Mouse (Mus musculus) midbrain, embryonic 16.5 days (tissue): Measurements from ENCODE around the gene Slc5a6. TPM values are rescaled to one million over a fixed set of nuclear protein-coding genes. Genes with fewer than 3 reads are reported as not detected.
"Not testable (repeated sequence)": the region's sequence is repeated elsewhere in the genome, so short reads cannot be mapped to it uniquely, and the experiment has no call there.

ENCODE experiments used
- ATAC-seq: fragments of 200-750 bp; cut with Nextera tagmentation; 2 replicates; pipeline ENCODE4 v1.8.0; 2017; ENCODE audit warnings: moderate TSS enrichment
- H3K27ac ChIP-seq: fragments of 300-500 bp; sonication (generic); 2 replicates; pipeline ENCODE4 v1.5.1; 2014; ENCODE audit warnings: mild to moderate bottlenecking, low read length, mixed read lengths
- H3K27me3 ChIP-seq: fragments of 300-500 bp; sonication (generic); 2 replicates; pipeline ENCODE4 v1.6.1; 2014; ENCODE audit warnings: low read depth, low read length, mixed read lengths; ENCODE audit not compliant: control insufficient read depth, insufficient read depth
- H3K36me3 ChIP-seq: fragments of 300-500 bp; sonication (generic); 2 replicates; pipeline ENCODE4 v1.6.1; 2014; ENCODE audit warnings: mild to moderate bottlenecking, low read length, moderate library complexity, mixed read lengths; ENCODE audit not compliant: control insufficient read depth, insufficient read depth
- H3K4me1 ChIP-seq: fragments of 300-500 bp; sonication (generic); 2 replicates; pipeline ENCODE4 v1.6.1; 2014; ENCODE audit warnings: mild to moderate bottlenecking, low read length, mixed read lengths; ENCODE audit not compliant: control insufficient read depth, insufficient read depth
- H3K4me2 ChIP-seq: fragments of 300-500 bp; sonication (generic); 2 replicates; pipeline ENCODE4 v1.6.1; 2014; ENCODE audit warnings: mild to moderate bottlenecking, low read length, mixed read lengths
- H3K4me3 ChIP-seq: fragments of 300-500 bp; sonication (generic); 2 replicates; pipeline ENCODE4 v1.5.1; 2014; ENCODE audit warnings: low read depth, mild to moderate bottlenecking, low read length, moderate library complexity, mixed read lengths
- H3K9ac ChIP-seq: fragments of 300-500 bp; sonication (generic); 2 replicates; pipeline ENCODE4 v1.6.1; 2014; ENCODE audit warnings: low read depth, low read length, mixed read lengths
- H3K9me3 ChIP-seq: fragments of 300-500 bp; sonication (generic); replicated peaks from 2 replicates; pipeline ENCODE4 v1.6.1; 2014; ENCODE audit warnings: mild to moderate bottlenecking, low read length, mixed read lengths; ENCODE audit not compliant: control insufficient read depth, poor library complexity, severe bottlenecking
- whole genome bisulfite sequencing: fragments of 180-500 bp; shearing (Covaris S2); extraction: QIAGEN DNeasy Blood & Tissue Kit; methylation state at CpG from one replicate; pipeline ENCODE4 v1.1.7; 2014; 5-methylcytosine and 5-hydroxymethylcytosine counted together
- polyA plus RNA-seq: library from polyadenylated mRNA; unstranded; fragments of >200 nt; fragmentation: Nextera tagmentation; extraction: Ambion mirVana; gene quantifications from 2 replicates; pipeline ENCODE4 v1.2.1, GENCODE M21; 2015

The Slc5a6 gene
- polyA plus RNA-seq, 1 experiment from 2014 or later, result 29.4 TPM

DNA sequence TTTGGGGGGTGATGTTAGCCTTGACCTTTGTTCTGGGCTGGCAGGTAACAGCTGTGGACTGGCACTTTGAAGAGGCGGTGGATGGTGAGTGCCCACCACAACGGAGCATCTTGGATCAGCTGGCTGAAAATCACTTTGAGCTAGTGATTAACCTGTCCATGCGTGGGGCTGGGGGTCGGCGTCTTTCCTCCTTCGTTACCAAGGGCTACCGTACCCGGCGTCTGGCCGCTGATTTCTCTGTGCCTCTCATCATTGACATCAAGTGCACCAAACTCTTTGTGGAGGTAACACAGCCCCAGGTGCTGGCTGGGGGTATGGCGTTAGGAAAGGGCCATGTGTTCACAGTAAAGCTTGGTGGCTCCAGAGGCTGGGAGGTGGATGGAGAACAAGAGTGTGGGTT is 23.1 kb upstream of the Slc5a6 start:
- H3K4me1 ChIP-seq, result no peaks in the 10 kb centered on the region
- no peaks in the 10 kb centered on the region for H3K9me3 ChIP-seq
- H3K27me3 ChIP-seq, result no peaks in the 10 kb centered on the region
- peaks cover 64% of the 10 kb centered on the region for H3K36me3 ChIP-seq
- no peak for ATAC-seq
- H3K4me2 ChIP-seq, result no peak overlapping the region
- no peak overlapping the region for H3K27ac ChIP-seq
- no peak overlapping the region for H3K9ac ChIP-seq
- 94% methylated on average over 11 of the region's 11 CpGs for WGBS
- H3K4me3 ChIP-seq, result no peak overlapping the region

DNA sequence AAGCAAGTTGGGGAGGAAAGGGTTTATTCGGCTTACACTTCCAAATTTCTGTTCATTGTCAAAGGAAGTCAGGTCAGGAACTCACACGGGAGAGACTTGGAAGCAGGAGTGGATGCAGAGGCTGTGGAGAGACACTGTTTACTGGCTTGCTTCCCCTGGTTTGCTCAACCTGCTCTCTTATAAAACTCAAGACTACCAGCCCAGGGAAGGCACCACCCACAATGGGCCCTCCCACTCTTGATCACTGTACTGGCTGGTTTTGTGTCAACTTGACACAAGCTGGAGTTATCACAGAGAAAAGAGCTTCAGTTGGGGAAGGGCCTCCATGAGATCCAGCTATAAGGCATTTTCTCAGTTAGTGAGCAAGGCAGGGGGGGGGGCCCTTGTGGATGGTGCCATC is 22.3 kb upstream of the Slc5a6 start:
- peaks cover 64% of the 10 kb centered on the region for H3K36me3 ChIP-seq
- H3K9me3 ChIP-seq, result no peaks in the 10 kb centered on the region
- no peaks in the 10 kb centered on the region for H3K27me3 ChIP-seq
- no peak overlapping the region for H3K4me3 ChIP-seq
- no peak overlapping the region for H3K4me2 ChIP-seq
- 96% methylated on average over 2 of the region's 2 CpGs for WGBS
- ATAC-seq, result no peak
- no peak overlapping the region for H3K27ac ChIP-seq
- no peak overlapping the region for H3K9ac ChIP-seq
- no peaks in the 10 kb centered on the region for H3K4me1 ChIP-seq

GRCm38 (mm10) chr5:31069810-31070209 is 21.1 kb upstream of the Slc5a6 start:
- 97% methylated on average over 3 of the region's 3 CpGs for WGBS
- peaks cover 54% of the 10 kb centered on the region for H3K36me3 ChIP-seq

DNA sequence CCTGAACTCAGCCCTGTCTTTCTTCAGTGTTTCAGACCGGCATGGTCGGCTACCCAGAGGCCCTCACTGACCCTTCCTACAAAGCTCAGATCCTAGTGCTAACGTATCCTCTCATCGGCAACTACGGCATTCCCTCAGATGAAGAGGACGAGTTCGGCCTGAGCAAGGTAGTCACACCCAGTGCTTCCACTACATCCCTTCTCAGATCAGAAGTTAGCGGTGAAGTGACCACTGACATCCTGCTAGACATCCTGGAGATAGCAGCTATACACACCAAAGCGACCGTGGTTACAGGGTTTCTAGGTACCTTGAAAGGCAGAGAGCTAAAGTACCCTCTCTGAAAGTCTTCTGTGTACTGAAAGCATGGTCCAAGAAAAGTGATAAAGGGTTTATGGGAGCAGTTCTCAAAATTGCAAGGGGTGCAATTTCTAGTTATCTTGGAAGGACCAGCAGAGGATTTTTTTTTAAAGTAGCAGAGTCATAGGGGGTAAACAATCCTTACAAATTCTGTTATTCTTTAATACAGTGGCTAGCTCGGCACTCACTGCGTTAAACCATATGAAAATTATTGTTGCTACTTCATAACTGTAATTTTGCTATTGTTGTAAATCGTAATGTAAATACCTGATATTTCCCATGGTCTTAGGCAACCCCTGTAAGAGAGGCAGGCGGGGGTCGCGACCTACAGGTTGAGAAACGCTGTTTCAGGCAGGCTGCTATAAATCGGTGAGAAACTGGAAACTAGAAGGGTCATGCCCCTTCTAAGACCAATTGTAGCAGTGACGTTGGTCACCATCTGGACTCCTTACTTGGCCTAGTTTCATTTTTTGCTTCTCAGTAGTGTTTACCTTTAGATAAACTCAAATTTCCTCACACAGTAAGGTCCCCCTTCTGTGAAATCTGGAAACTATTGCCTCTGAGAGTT is 6.8 kb upstream of the Slc5a6 start:
- Histone ChIP-seq H3K27ac (peak overlapping the region; percentile 70), H3K27me3 (no peaks in the 10 kb centered on the region), H3K36me3 (peaks cover 11% of the 10 kb centered on the region), H3K9ac (peak overlapping the region; percentile 81), H3K9me3 (no peaks in the 10 kb centered on the region), H3K4me1 (peaks cover 19% of the 10 kb centered on the region), H3K4me3 (peak overlapping the region; percentile 75), H3K4me2 (peak overlapping the region; percentile 94)
- WGBS, result 22% methylated on average over 19 of the region's 19 CpGs
- ATAC-seq, result no peak

More at GRCm38 (mm10) chr5:31069810-31070209, 21.1 kb upstream of the Slc5a6 start:
- no peaks in the 10 kb centered on the region for H3K27me3 ChIP-seq
- H3K4me3 ChIP-seq, result no peak overlapping the region
- no peak overlapping the region for H3K9ac ChIP-seq
- H3K4me2 ChIP-seq, result no peak overlapping the region
- ATAC-seq, result no peak
- no peaks in the 10 kb centered on the region for H3K4me1 ChIP-seq
- H3K9me3 ChIP-seq, result no peaks in the 10 kb centered on the region
- no peak overlapping the region for H3K27ac ChIP-seq

- Histone ChIP-seq H3K27me3 (no peaks in the 10 kb centered on the region), H3K4me2 (peak within 1 kb of the TSS; percentile 94), H3K4me1 (peaks cover 19% of the 10 kb centered on the region), H3K27ac (peak within 1 kb of the TSS; percentile 73), H3K4me3 (peak within 1 kb of the TSS; percentile 75), H3K9ac (peak within 1 kb of the TSS; percentile 81), H3K9me3 (no peaks in the 10 kb centered on the region), H3K36me3 (peaks cover 6% of the 10 kb centered on the region)
- WGBS, result under 1% methylated on average over 63 of the region's 64 CpGs
- ATAC-seq, result peak; percentile 98
Observed at GRCm38 (mm10) chr5:31054261-31055215, 5.8 kb upstream of the Slc5a6 start, which contains the start of gene Cad. Cad (plus strand) TSS chr5:31054780.

- Histone ChIP-seq H3K4me1 (peaks cover 19% of the 10 kb centered on the region), H3K4me2 (peak overlapping the region; percentile 94), H3K9ac (peak overlapping the region; percentile 65), H3K4me3 (peak overlapping the region; percentile 75)
- ATAC-seq, H3K27me3 ChIP-seq, H3K27ac ChIP-seq, H3K36me3 ChIP-seq, H3K9me3 ChIP-seq: not testable (repeated sequence)
- WGBS, result 31% methylated on average over 4 of the region's 4 CpGs
Observed at GRCm38 (mm10) chr5:31053728-31054127, 5.0 kb upstream of the Slc5a6 start.

GRCm38 (mm10) chr5:31050427-31050826 is 1.7 kb upstream of the Slc5a6 start:
- Histone ChIP-seq H3K27ac (no peak overlapping the region), H3K36me3 (peaks cover 3% of the 10 kb centered on the region), H3K9ac (no peak overlapping the region), H3K9me3 (no peaks in the 10 kb centered on the region), H3K4me2 (no peak overlapping the region), H3K4me1 (peaks cover 21% of the 10 kb centered on the region), H3K4me3 (no peak overlapping the region), H3K27me3 (no peaks in the 10 kb centered on the region)
- no peak for ATAC-seq

- peak within 1 kb of the TSS; percentile 82 for H3K4me2 ChIP-seq
- peak; percentile 95 for ATAC-seq
- no peaks in the 10 kb centered on the region for H3K27me3 ChIP-seq
- peak within 1 kb of the TSS; percentile 92 for H3K27ac ChIP-seq
- peaks cover 8% of the 10 kb centered on the region; the same call in 1 of the 2 replicates for H3K4me1 ChIP-seq
- peak within 1 kb of the TSS; percentile 92 for H3K9ac ChIP-seq
- under 1% methylated on average over 72 of the region's 73 CpGs for WGBS
- H3K36me3 ChIP-seq, result peaks cover 13% of the 10 kb centered on the region
- no peaks in the 10 kb centered on the region for H3K9me3 ChIP-seq
- peak within 1 kb of the TSS; percentile 66 for H3K4me3 ChIP-seq
Observed at GRCm38 (mm10) chr5:31047848-31048762, 619 bp downstream of the Slc5a6 start, which contains the start of gene Atraid. Atraid (plus strand) TSS chr5:31048312.
